In the genomic region with DNA sequence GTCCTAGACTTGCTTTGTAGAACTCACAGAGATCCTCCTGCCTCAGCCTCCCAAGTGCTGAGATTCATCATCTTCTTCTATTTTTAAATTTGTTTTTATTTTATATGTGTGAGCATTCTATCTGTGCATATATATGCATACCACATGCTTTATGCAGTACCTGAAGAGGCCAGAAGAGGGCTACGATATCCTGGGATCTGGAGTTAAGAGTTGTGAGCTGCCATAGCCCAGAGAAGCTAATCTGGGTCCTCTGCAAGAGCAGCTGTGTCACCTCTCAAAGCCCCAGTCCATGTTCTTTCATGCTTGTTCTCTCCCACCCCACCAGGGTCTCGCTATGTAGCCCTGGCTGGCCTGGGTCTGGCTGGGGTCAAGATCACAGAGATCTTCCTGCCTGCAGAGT, we compare ENCODE assay signal across 11 mouse cellular contexts.
DNase-seq lines count a peak whose midpoint lies in the region; ATAC-seq and TF ChIP-seq lines count a peak whose summit lies in the region.
"Had no signal": no experiment of that assay in that cellular context is flagged by ENCODE, and none has a peak within 500 bp of the region (broad histone marks: within the 10 kb centered on the region; RNA-seq: fewer than 3 reads in every experiment).

No protein-coding gene starts in this region.

- H3K36me3 ChIP-seq in heart, adult 2 months (ENCODE audit: control insufficient read depth, insufficient read depth, low read length) = no peaks in the 10 kb centered on the region
- no peaks in the 10 kb centered on the region for H3K36me3 ChIP-seq in midbrain, postnatal 0 days (ENCODE audit: insufficient read depth, low read length)
- H3K36me3 ChIP-seq in midbrain, embryonic 16.5 days (ENCODE audit: control insufficient read depth, insufficient read depth, low read length) = no peaks in the 10 kb centered on the region
- H3K36me3 ChIP-seq: embryonic facial prominence, embryonic 13.5 days had no signal

- no peaks in the 10 kb centered on the region for H3K79me2 ChIP-seq in heart, adult 2 months (replicated peaks; ENCODE audit: control insufficient read depth, insufficient read depth, low read length)

- intact Hi-C loops in heart, adult 2 months (cut with DNase I) = no loop called here
- intact Hi-C loops in heart, postnatal 25 days (cut with DNase I) = no loop called here

- no peak overlapping the region for H3K4me3 ChIP-seq in heart, adult 2 months
- H3K4me3 ChIP-seq in midbrain, postnatal 0 days (ENCODE audit: low read depth, low read length) = no peak overlapping the region
- H3K4me3 ChIP-seq in midbrain, embryonic 16.5 days (ENCODE audit: low read depth, low read length) = no peak overlapping the region
- H3K4me3 ChIP-seq: embryonic facial prominence, embryonic 13.5 days had no signal

- peak; percentile 50 for TF ChIP-seq CTCF in heart, adult 2 months (IDR thresholded peaks at IDR 0.05)
- peak; percentile 32; the same call in 1 of the 2 replicates for TF ChIP-seq CTCF in midbrain, postnatal 0 days (IDR thresholded peaks at IDR 0.05)

- no peak overlapping the region for H3K4me2 ChIP-seq in midbrain, postnatal 0 days (ENCODE audit: low read depth, low read length, poor library complexity, severe bottlenecking)
- H3K4me2 ChIP-seq in midbrain, embryonic 16.5 days (ENCODE audit: low read length) = no peak overlapping the region
- H3K4me2 ChIP-seq: embryonic facial prominence, embryonic 13.5 days had no signal

- 95% methylated on average over 2 of the region's 2 CpGs for WGBS in heart, adult 2 months
- WGBS in midbrain, postnatal 0 days = 93% methylated on average over 2 of the region's 2 CpGs
- WGBS in midbrain, embryonic 16.5 days = 96% methylated on average over 2 of the region's 2 CpGs

- no peaks in the 10 kb centered on the region for H3K9me3 ChIP-seq in midbrain, postnatal 0 days (ENCODE audit: low read length)
- H3K9me3 ChIP-seq in midbrain, embryonic 16.5 days (replicated peaks; ENCODE audit: control insufficient read depth, low read length, poor library complexity, severe bottlenecking) = no peaks in the 10 kb centered on the region
- H3K9me3 ChIP-seq: embryonic facial prominence, embryonic 13.5 days had no signal

- H3K27ac ChIP-seq in heart, adult 2 months = no peak overlapping the region
- H3K27ac ChIP-seq in midbrain, postnatal 0 days (ENCODE audit: low read depth, low read length) = no peak overlapping the region
- no peak overlapping the region for H3K27ac ChIP-seq in midbrain, embryonic 16.5 days (ENCODE audit: low read length)
- H3K27ac ChIP-seq: embryonic facial prominence, embryonic 13.5 days; macrophage had no signal

- TF ChIP-seq POLR2A in heart, adult 2 months (IDR thresholded peaks at IDR 0.05; ENCODE audit: insufficient read depth, low read depth, low read length) = no peak

- ATAC-seq in midbrain, postnatal 0 days (ENCODE audit: low FRiP score) = no peak
- no peak for ATAC-seq in midbrain, embryonic 16.5 days
- peak; percentile 72 for ATAC-seq in erythroblast, adult 5-6 weeks (replicated peaks; ENCODE audit: low FRiP score, poor library complexity, severe bottlenecking)

- H3K4me1 ChIP-seq in heart, adult 2 months (ENCODE audit: control insufficient read depth, insufficient read depth, low read length) = peaks cover 8% of the 10 kb centered on the region
- H3K4me1 ChIP-seq in midbrain, postnatal 0 days (ENCODE audit: insufficient read depth, low read length) = no peaks in the 10 kb centered on the region
- H3K4me1 ChIP-seq in midbrain, embryonic 16.5 days (ENCODE audit: control insufficient read depth, insufficient read depth, low read length) = no peaks in the 10 kb centered on the region
- H3K4me1 ChIP-seq: embryonic facial prominence, embryonic 13.5 days had no signal

- TF ChIP-seq EP300 in heart, adult 2 months (IDR thresholded peaks at IDR 0.05; ENCODE audit: insufficient read depth, low read depth, low read length) = no peak

- no peak overlapping the region for H3K9ac ChIP-seq in heart, adult 2 months (ENCODE audit: low read depth, low read length)
- H3K9ac ChIP-seq in midbrain, postnatal 0 days (replicated peaks; ENCODE audit: low read length, poor library complexity, severe bottlenecking) = no peak overlapping the region
- no peak overlapping the region for H3K9ac ChIP-seq in midbrain, embryonic 16.5 days (ENCODE audit: low read depth, low read length)
- H3K9ac ChIP-seq: embryonic facial prominence, embryonic 13.5 days had no signal

- no peaks in the 10 kb centered on the region for H3K27me3 ChIP-seq in heart, adult 2 months (ENCODE audit: control insufficient read depth, insufficient read depth, low read length)
- H3K27me3 ChIP-seq in midbrain, postnatal 0 days (ENCODE audit: insufficient read depth, low read length) = no peaks in the 10 kb centered on the region
- no peaks in the 10 kb centered on the region for H3K27me3 ChIP-seq in midbrain, embryonic 16.5 days (ENCODE audit: control insufficient read depth, insufficient read depth, low read depth, low read length)
- H3K27me3 ChIP-seq: embryonic facial prominence, embryonic 13.5 days had no signal

- no peak for DNase-seq in heart, adult 2 months
- no peak for DNase-seq in heart, postnatal 25 days (ENCODE audit: low spot score)
- DNase-seq in midbrain, postnatal 0 days (ENCODE audit: low spot score) = no peak
- DNase-seq in thymus, postnatal 36 days = peak; percentile 41 to 48
- DNase-seq in neural tube, embryonic 10.5 days (ENCODE audit: extremely low spot score, low spot score) = no peak
- no peak for DNase-seq in urinary bladder, postnatal 25 days (ENCODE audit: low spot score)
- DNase-seq: kidney, adult 18-20 months had no signal

Comparison
In these comparisons a context has a peak if more than half of its experiments do, and no peak if none do; other contexts are left out.
1. DNase-seq: peak in thymus, postnatal 36 days (2 of 2); none in heart, adult 2 months (0 of 2), heart, postnatal 25 days (single experiment), midbrain, postnatal 0 days (single experiment), neural tube, embryonic 10.5 days (single experiment) and urinary bladder, postnatal 25 days (single experiment).